In genomic region chr4:15435111-15435899, GRCm38 (mm10) we compare ENCODE assay signal across 10 mouse cellular contexts.
DNase-seq lines count a peak whose midpoint lies in the region; ATAC-seq lines count a peak whose summit lies in the region.
"Had no signal": no experiment of that assay in that cellular context is flagged by ENCODE, and none has a peak within 500 bp of the region (broad histone marks: within the 10 kb centered on the region; RNA-seq: fewer than 3 reads in every experiment).

No protein-coding gene starts in this region.

- no peaks in the 10 kb centered on the region for H3K27me3 ChIP-seq in limb, embryonic 11.5 days (ENCODE audit: control insufficient read depth, insufficient read depth, low read length)
- H3K27me3 ChIP-seq in limb, embryonic 10.5 days (ENCODE audit: low read depth, poor library complexity, severe bottlenecking): no peaks in the 10 kb centered on the region
- no peaks in the 10 kb centered on the region for H3K27me3 ChIP-seq in embryonic facial prominence, embryonic 11.5 days (ENCODE audit: control insufficient read depth, insufficient read depth, low read length)
- H3K27me3 ChIP-seq in hindbrain, embryonic 15.5 days: no peaks in the 10 kb centered on the region
- no peaks in the 10 kb centered on the region for H3K27me3 ChIP-seq in neural tube, embryonic 15.5 days (replicated peaks)

- H3K4me2 ChIP-seq in limb, embryonic 11.5 days (ENCODE audit: low read depth, severe bottlenecking): no peak overlapping the region
- no peak overlapping the region for H3K4me2 ChIP-seq in embryonic facial prominence, embryonic 11.5 days (ENCODE audit: low read depth, low read length)
- H3K4me2 ChIP-seq in hindbrain, embryonic 15.5 days: no peak overlapping the region
- no peak overlapping the region for H3K4me2 ChIP-seq in neural tube, embryonic 15.5 days

- WGBS in limb, embryonic 11.5 days: 25% methylated on average over 5 of the region's 5 CpGs
- 41% methylated on average over 5 of the region's 5 CpGs for WGBS in limb, embryonic 10.5 days
- WGBS in embryonic facial prominence, embryonic 11.5 days: 46% methylated on average over 5 of the region's 5 CpGs
- 30% methylated on average over 5 of the region's 5 CpGs for WGBS in hindbrain, embryonic 15.5 days
- 21% methylated on average over 5 of the region's 5 CpGs for WGBS in neural tube, embryonic 15.5 days

- no peaks in the 10 kb centered on the region for H3K4me1 ChIP-seq in limb, embryonic 11.5 days (ENCODE audit: control insufficient read depth, insufficient read depth, low read length)
- H3K4me1 ChIP-seq in limb, embryonic 10.5 days: peaks cover 9% of the 10 kb centered on the region; the same call in 1 of the 2 replicates
- no peaks in the 10 kb centered on the region for H3K4me1 ChIP-seq in embryonic facial prominence, embryonic 11.5 days (ENCODE audit: control insufficient read depth, insufficient read depth, low read length)
- peaks cover 16% of the 10 kb centered on the region for H3K4me1 ChIP-seq in hindbrain, embryonic 15.5 days (replicated peaks)
- H3K4me1 ChIP-seq in neural tube, embryonic 15.5 days: peaks cover 10% of the 10 kb centered on the region; the same call in 1 of the 2 replicates

- H3K4me3 ChIP-seq in limb, embryonic 11.5 days (ENCODE audit: low read depth, low read length): no peak overlapping the region
- H3K4me3 ChIP-seq in limb, embryonic 10.5 days: no peak overlapping the region
- no peak overlapping the region for H3K4me3 ChIP-seq in embryonic facial prominence, embryonic 11.5 days (ENCODE audit: low read depth, low read length)
- no peak overlapping the region for H3K4me3 ChIP-seq in hindbrain, embryonic 15.5 days
- H3K4me3 ChIP-seq in neural tube, embryonic 15.5 days (replicated peaks): no peak overlapping the region

- peak; percentile 60; the same call in 1 of the 2 replicates for ATAC-seq in limb, embryonic 11.5 days (ENCODE audit: insufficient number of reproducible peaks, low FRiP score, low TSS enrichment, low read depth)
- peak; percentile 62; the same call in 1 of the 2 replicates for ATAC-seq in embryonic facial prominence, embryonic 11.5 days (replicated peaks; ENCODE audit: insufficient number of reproducible peaks, low FRiP score, low TSS enrichment, low read depth)
- ATAC-seq in hindbrain, embryonic 15.5 days (ENCODE audit: low FRiP score, low read depth): peak; percentile 87
- ATAC-seq in neural tube, embryonic 15.5 days (ENCODE audit: low FRiP score): peak; percentile 88; the same call in 1 of the 2 replicates

- no peak overlapping the region for H3K27ac ChIP-seq in limb, embryonic 11.5 days (replicated peaks; ENCODE audit: low read depth, low read length)
- no peak overlapping the region for H3K27ac ChIP-seq in limb, embryonic 10.5 days
- H3K27ac ChIP-seq in embryonic facial prominence, embryonic 11.5 days (replicated peaks; ENCODE audit: low read depth, low read length): no peak overlapping the region
- peak overlapping the region; percentile 35; the same call in 1 of the 2 replicates for H3K27ac ChIP-seq in hindbrain, embryonic 15.5 days (replicated peaks)
- H3K27ac ChIP-seq in neural tube, embryonic 15.5 days (replicated peaks): no peak overlapping the region

- no peaks in the 10 kb centered on the region for H3K9me3 ChIP-seq in limb, embryonic 11.5 days (ENCODE audit: control insufficient read depth, low read length)
- H3K9me3 ChIP-seq in limb, embryonic 10.5 days (replicated peaks): no peaks in the 10 kb centered on the region
- no peaks in the 10 kb centered on the region for H3K9me3 ChIP-seq in embryonic facial prominence, embryonic 11.5 days (replicated peaks; ENCODE audit: control insufficient read depth, low read length)
- H3K9me3 ChIP-seq in hindbrain, embryonic 15.5 days: no peaks in the 10 kb centered on the region
- H3K9me3 ChIP-seq in neural tube, embryonic 15.5 days (replicated peaks): no peaks in the 10 kb centered on the region

- DNase-seq in limb, embryonic 11.5 days (ENCODE audit: low spot score): peak; percentile 37
- no peak for DNase-seq in limb, embryonic 10.5 days (ENCODE audit: low spot score)
- DNase-seq in embryonic facial prominence, embryonic 11.5 days (ENCODE audit: low spot score): peak; percentile 54
- DNase-seq in thymus, postnatal 4 days: no peak
- DNase-seq in testis, postnatal 10 days (ENCODE audit: low spot score): no peak
- DNase-seq: adrenal gland, postnatal 25 days; cerebellum, postnatal 10 days; lung, postnatal 4 days had no signal

- H3K9ac ChIP-seq in limb, embryonic 11.5 days (ENCODE audit: low read length): no peak overlapping the region
- H3K9ac ChIP-seq in embryonic facial prominence, embryonic 11.5 days (replicated peaks; ENCODE audit: low read length): no peak overlapping the region
- no peak overlapping the region for H3K9ac ChIP-seq in hindbrain, embryonic 15.5 days
- no peak overlapping the region for H3K9ac ChIP-seq in neural tube, embryonic 15.5 days (replicated peaks)

- H3K36me3 ChIP-seq in limb, embryonic 11.5 days (ENCODE audit: control insufficient read depth, insufficient read depth, low read length): no peaks in the 10 kb centered on the region
- H3K36me3 ChIP-seq in limb, embryonic 10.5 days: no peaks in the 10 kb centered on the region
- no peaks in the 10 kb centered on the region for H3K36me3 ChIP-seq in embryonic facial prominence, embryonic 11.5 days (replicated peaks; ENCODE audit: control insufficient read depth, insufficient read depth, low read depth, low read length)
- no peaks in the 10 kb centered on the region for H3K36me3 ChIP-seq in hindbrain, embryonic 15.5 days
- no peaks in the 10 kb centered on the region for H3K36me3 ChIP-seq in neural tube, embryonic 15.5 days

Comparison
In these comparisons a context has a peak if more than half of its experiments do, and no peak if none do; other contexts are left out.
1. DNase-seq: peak in limb, embryonic 11.5 days (single experiment) and embryonic facial prominence, embryonic 11.5 days (single experiment); none in limb, embryonic 10.5 days (single experiment), thymus, postnatal 4 days (single experiment) and testis, postnatal 10 days (single experiment).
2. Peak in every context shown above with its lines, with median percentiles within 50 percentile points of each other: ATAC-seq.